32 mouse cellular contexts compared by ENCODE assay signal in genomic region chr6:115610301-115610700, GRCm38 (mm10). TPM values are rescaled to one million over a fixed set of nuclear protein-coding genes. Genes with fewer than 3 reads are reported as not detected.
"Had no signal": no experiment of that assay in that cellular context is flagged by ENCODE, and none has a peak within 500 bp of the region (broad histone marks: within the 10 kb centered on the region; RNA-seq: fewer than 3 reads in every experiment).

No protein-coding gene starts in this region.

- ATAC-seq: forebrain, embryonic 16.5 days; hindbrain, embryonic 16.5 days; inflammation-experienced regulatory T-cells, adult 6 months; intestine, embryonic 15.5 days; intestine, postnatal 0 days had no signal

- H3K27me3 ChIP-seq: heart, embryonic 12.5 days; hindbrain, embryonic 12.5 days; intestine, embryonic 15.5 days; kidney, embryonic 15.5 days; limb, embryonic 13.5 days had no signal

- H3K4me3 ChIP-seq: gastrocnemius, adult 2 months; heart, embryonic 10.5 days; heart, embryonic 12.5 days; hindbrain, embryonic 10.5 days; hindbrain, embryonic 12.5 days; intestine, embryonic 15.5 days; kidney, embryonic 15.5 days; layer of hippocampus, adult 2 months; left cerebral cortex, adult 2 months; limb, embryonic 13.5 days had no signal

- H3K4me2 ChIP-seq: heart, embryonic 12.5 days; hindbrain, embryonic 12.5 days; hindbrain, embryonic 14.5 days; intestine, embryonic 15.5 days; kidney, embryonic 15.5 days; limb, embryonic 13.5 days had no signal

- H3K9ac ChIP-seq: heart, embryonic 12.5 days; hindbrain, embryonic 12.5 days; hindbrain, embryonic 14.5 days; intestine, embryonic 15.5 days; kidney, embryonic 15.5 days; limb, embryonic 13.5 days had no signal

- H3K4me1 ChIP-seq: hindbrain, embryonic 12.5 days; intestine, embryonic 15.5 days; kidney, embryonic 15.5 days; limb, embryonic 13.5 days had no signal

- DNase-seq: gastrocnemius, adult 2 months; gastrocnemius, postnatal 10 days; gastrocnemius, postnatal 25 days; heart, adult 18-20 months; heart, postnatal 10 days; heart, postnatal 36 days; kidney, adult 18-20 months; kidney, adult 9 months; kidney, postnatal 25 days; kidney, postnatal 4 days; liver had no signal

- H3K27ac ChIP-seq: gastrocnemius, adult 2 months; heart, embryonic 10.5 days; hindbrain, embryonic 10.5 days; hindbrain, embryonic 12.5 days; hindbrain, embryonic 14.5 days; intestine, embryonic 15.5 days; kidney, embryonic 15.5 days; kidney, postnatal 0 days; layer of hippocampus, adult 2 months; left cerebral cortex, adult 2 months; limb, embryonic 13.5 days had no signal

- H3K9me3 ChIP-seq: heart, embryonic 10.5 days; heart, embryonic 12.5 days; hindbrain, embryonic 10.5 days; hindbrain, embryonic 12.5 days; intestine, embryonic 15.5 days; kidney, embryonic 15.5 days; limb, embryonic 13.5 days had no signal

RNA-seq across cellular contexts. Expression of gene Mkrn2os, which starts 17.9 kb away (rescaled TPM):
- total RNA-seq: granulocyte monocyte progenitor cell, adult 5-6 weeks; layer of hippocampus, adult 2 months; layer of hippocampus, postnatal 10 days; layer of hippocampus, postnatal 25 days; left cerebral cortex, adult 2 months; left cerebral cortex, postnatal 14 days; left cerebral cortex, postnatal 36 days had no signal
- polyA plus RNA-seq: limb, embryonic 11.5 days had no signal
